8 mouse cellular contexts compared by ENCODE assay signal in the genomic region with DNA sequence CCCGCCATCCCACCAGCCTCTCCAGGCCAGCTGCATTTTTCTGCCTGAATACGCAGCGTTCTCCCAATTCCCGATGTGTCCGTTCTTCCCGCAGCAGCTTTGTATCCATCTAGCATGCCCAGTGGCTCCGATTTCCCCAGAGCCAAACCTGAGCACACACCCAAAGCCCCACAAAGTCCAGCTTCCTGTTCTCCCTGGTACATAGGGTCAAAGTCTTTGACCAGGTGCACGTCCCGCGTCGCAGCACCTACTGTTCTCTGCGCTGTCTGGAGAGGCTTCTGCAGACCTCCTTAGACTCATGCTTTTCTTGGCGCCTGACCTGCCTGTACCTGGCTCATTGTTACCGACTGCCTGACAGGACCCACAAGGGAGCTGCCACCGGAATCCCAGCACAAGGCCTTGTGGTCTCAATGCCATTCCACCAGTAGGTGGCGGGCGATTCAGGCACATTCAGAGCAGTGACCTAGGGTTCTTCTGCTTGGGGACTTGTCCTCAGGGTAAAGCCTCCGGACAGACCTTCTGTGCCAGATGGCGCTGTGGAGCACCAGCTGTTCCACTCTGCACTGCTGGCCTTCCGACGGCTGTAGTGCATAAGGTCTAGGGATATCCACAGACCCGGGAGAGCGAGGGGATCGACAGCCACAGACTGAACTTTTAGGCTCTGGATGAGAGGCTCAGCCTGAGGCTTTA. TPM values are rescaled to one million over a fixed set of nuclear protein-coding genes. Genes with fewer than 3 reads are reported as not detected.
DNase-seq lines count a peak whose midpoint lies in the region; ATAC-seq and TF ChIP-seq lines count a peak whose summit lies in the region.

No protein-coding gene starts in this region.

- H3K4me3 ChIP-seq in MEL (ENCODE audit: control insufficient read depth in 1 of 2, insufficient read depth in 1 of 2, low read depth in 2 of 2, low read length in 2 of 2) = peak overlapping the region; percentile 23 to 46; a peak in 3 of 4 replicates
- H3K4me3 ChIP-seq in forebrain, postnatal 0 days (ENCODE audit: low read depth, low read length) = no peak overlapping the region
- H3K4me3 ChIP-seq in layer of hippocampus, adult 2 months = no peak overlapping the region
- no peak overlapping the region for H3K4me3 ChIP-seq in lung, adult 2 months (replicated peaks; ENCODE audit: extremely low read depth, low read depth, low read length)

- H3K27ac ChIP-seq in MEL (ENCODE audit: control insufficient read depth, low read depth, low read length) = no peak overlapping the region
- no peak overlapping the region for H3K27ac ChIP-seq in forebrain, postnatal 0 days (ENCODE audit: low read depth, low read length)
- H3K27ac ChIP-seq in layer of hippocampus, adult 2 months = peak overlapping the region; percentile 74

- no peaks in the 10 kb centered on the region for H3K27me3 ChIP-seq in MEL (ENCODE audit: control insufficient read depth in 1 of 2, insufficient read depth in 2 of 2, low read length in 2 of 2)
- H3K27me3 ChIP-seq in forebrain, postnatal 0 days (ENCODE audit: insufficient read depth, low read length) = no peaks in the 10 kb centered on the region

- H3K9ac ChIP-seq in MEL (ENCODE audit: control insufficient read depth, low read depth, low read length, poor library complexity, severe bottlenecking) = peak overlapping the region; percentile 63
- peak overlapping the region; percentile 18; the same call in 1 of the 2 replicates for H3K9ac ChIP-seq in forebrain, postnatal 0 days

- peak; percentile 86 for TF ChIP-seq RAD21 in MEL (IDR thresholded peaks at IDR 0.05; ENCODE audit: low read depth, low read length)

- TF ChIP-seq EP300 in MEL (IDR thresholded peaks at IDR 0.05; ENCODE audit: low read depth in 1 of 2, low read length in 2 of 2) = no peak

- no peak for TF ChIP-seq POLR2A in MEL (IDR thresholded peaks at IDR 0.05; ENCODE audit: control insufficient read depth in 1 of 2, insufficient read depth in 1 of 2, low read depth in 1 of 2, low read length in 2 of 2, poor library complexity in 1 of 2)
- TF ChIP-seq POLR2A in lung, adult 2 months (IDR thresholded peaks at IDR 0.05; ENCODE audit: borderline replicate concordance, extremely low read depth, low read depth, low read length) = 0 out of 2 replicates have a peak, but pooled peaks have one; percentile 25

- WGBS in forebrain, postnatal 0 days = 17% methylated on average over 24 of the region's 24 CpGs
- WGBS in lung, adult 2 months = 16% methylated on average over 24 of the region's 24 CpGs

- H3K36me3 ChIP-seq in MEL (ENCODE audit: control insufficient read depth in 1 of 2, insufficient read depth in 2 of 2, low read length in 2 of 2) = peaks cover 0 to 3% of the 10 kb centered on the region in 2 experiments; a peak in 2 of 4 replicates
- peaks cover 25% of the 10 kb centered on the region for H3K36me3 ChIP-seq in forebrain, postnatal 0 days (ENCODE audit: insufficient read depth)

- ATAC-seq in forebrain, postnatal 0 days = peak; percentile 87
- ATAC-seq in neutrophil, adult 5-6 weeks (ENCODE audit: extremely low read depth, insufficient number of reproducible peaks, low FRiP score, poor library complexity, severe bottlenecking) = peak; percentile 94

- H3K9me3 ChIP-seq in MEL (replicated peaks; ENCODE audit: insufficient read depth, low read length) = no peaks in the 10 kb centered on the region
- no peaks in the 10 kb centered on the region for H3K9me3 ChIP-seq in forebrain, postnatal 0 days (ENCODE audit: low read length)

- peak; percentile 94 for DNase-seq in MEL (ENCODE audit: low read depth, low spot score)
- peak; percentile 94 to 96 for DNase-seq in cerebellum, adult 18-20 months
- DNase-seq in forebrain, postnatal 0 days = peak; percentile 84
- DNase-seq in heart, postnatal 4 days = peak; percentile 96
- peak; percentile 75 to 81 for DNase-seq in layer of hippocampus, adult 2 months (ENCODE audit: low spot score in 2 of 2)
- DNase-seq in lung, adult 2 months = peak; percentile 86
- DNase-seq in testis, postnatal 14 days (ENCODE audit: low spot score) = peak; percentile 81

- TF ChIP-seq CTCF in MEL (IDR thresholded peaks at IDR 0.05 in 2 of 3, conservative IDR thresholded peaks at IDR 0.05 in 1 of 3; ENCODE audit: control insufficient read depth in 1 of 3, insufficient read depth in 1 of 3, low read depth in 2 of 3, low read length in 3 of 3, poor library complexity in 1 of 3, severe bottlenecking in 1 of 3) = peak in 2 of 3 experiments; percentile 76 to 93
- peak; percentile 95 for TF ChIP-seq CTCF in forebrain, postnatal 0 days (IDR thresholded peaks at IDR 0.05; ENCODE audit: low read depth)
- peak; percentile 93 for TF ChIP-seq CTCF in layer of hippocampus, adult 2 months (conservative IDR thresholded peaks at IDR 0.05)
- peak; percentile 96 for TF ChIP-seq CTCF in lung, adult 2 months (IDR thresholded peaks at IDR 0.05; ENCODE audit: insufficient read depth, low read length)

- H3K4me2 ChIP-seq in forebrain, postnatal 0 days (ENCODE audit: low read depth) = no peak overlapping the region

- peaks cover 3 to 20% of the 10 kb centered on the region in 2 experiments; a peak in 3 of 4 replicates for H3K4me1 ChIP-seq in MEL (ENCODE audit: control insufficient read depth in 1 of 2, insufficient read depth in 2 of 2, low read length in 2 of 2)
- no peaks in the 10 kb centered on the region; the same call in 1 of the 2 replicates for H3K4me1 ChIP-seq in forebrain, postnatal 0 days (ENCODE audit: insufficient read depth)
- H3K4me1 ChIP-seq in lung, adult 2 months (ENCODE audit: control insufficient read depth, insufficient read depth, low read length) = peaks cover 2% of the 10 kb centered on the region

- no peaks in the 10 kb centered on the region for H3K79me2 ChIP-seq in MEL (ENCODE audit: control insufficient read depth, insufficient read depth, low read length, poor library complexity)

TF ChIP-seq in MEL, 35 proteins besides CTCF, POLR2A, EP300 and RAD21 (continues in another document):
- TF ChIP-seq UBTF (IDR thresholded peaks at IDR 0.05; ENCODE audit: borderline replicate concordance, insufficient read depth, low read depth, low read length) (no peak), TCF12 (IDR thresholded peaks at IDR 0.05; ENCODE audit: low read depth, low read length) (no peak), ETS1 (IDR thresholded peaks at IDR 0.05; ENCODE audit: low read depth, low read length) (no peak), BHLHE40 (IDR thresholded peaks at IDR 0.05; ENCODE audit: borderline replicate concordance, low read depth, low read length) (no peak), KAT2A (conservative IDR thresholded peaks at IDR 0.05; ENCODE audit: low read depth, low read length) (no peak), CHD2 (IDR thresholded peaks at IDR 0.05; ENCODE audit: low read length) (no peak), TAL1 (IDR thresholded peaks at IDR 0.05; ENCODE audit: low read length) (no peak), MYB (IDR thresholded peaks at IDR 0.05; ENCODE audit: low read depth, low read length) (no peak), HCFC1 (IDR thresholded peaks at IDR 0.05; ENCODE audit: low read depth, low read length) (peak; percentile 48; the same call in 1 of the 2 replicates), CHD1 (IDR thresholded peaks at IDR 0.05; ENCODE audit: low read depth, low read length) (no peak), USF2 (IDR thresholded peaks at IDR 0.05; ENCODE audit: borderline replicate concordance in 1 of 2, insufficient read depth in 1 of 2, low read depth in 1 of 2, low read length in 2 of 2) (no peak), MAZ (IDR thresholded peaks at IDR 0.05; ENCODE audit: low read depth, low read length) (no peak)

RNA-seq across cellular contexts. Expression of gene Tob2, which starts 27.3 kb away (rescaled TPM):
- total RNA-seq in MEL (2012; rRNA removed) = 21.6 and 23.5 TPM in 2 replicates
- polyA plus RNA-seq in MEL (2012; ENCODE audit: insufficient read depth in 1 of 2, insufficient read length in 2 of 2, low read depth in 1 of 2, low replicate concordance in 2 of 2, missing spikeins in 1 of 2) = 10 to 100 TPM in 1 of 2 experiments, not detected in 1; 20.7 TPM
- total RNA-seq in forebrain, postnatal 0 days (2014; rRNA removed) = 9.2 and 13.0 TPM in 2 replicates
- polyA plus RNA-seq in forebrain, postnatal 0 days (2015; fragmentation: Nextera tagmentation; extraction: Ambion mirVana) = 11.4 TPM in 2 replicates
- total RNA-seq in heart, postnatal 4 days (2021) = 10 to 100 TPM; 24.1 to 32.3 TPM
- total RNA-seq in layer of hippocampus, adult 2 months (2021) = 10 to 100 TPM; 28.6 to 38.4 TPM
- polyA plus RNA-seq in lung, adult 2 months (2012; rRNA removed) = 35.8 and 39.0 TPM in 2 replicates
- 44.3 and 48.5 TPM in 2 replicates for total RNA-seq in neutrophil, adult 5-6 weeks (2017)

RNA-seq across cellular contexts. Expression of gene Tef, which starts 29.1 kb away (rescaled TPM):
- total RNA-seq in MEL (2012; rRNA removed) = 11.6 and 12.3 TPM in 2 replicates
- 10 to 100 TPM in 1 of 2 experiments, not detected in 1; 21.7 TPM for polyA plus RNA-seq in MEL (2012; ENCODE audit: insufficient read depth in 1 of 2, insufficient read length in 2 of 2, low read depth in 1 of 2, low replicate concordance in 2 of 2, missing spikeins in 1 of 2)
- 60.2 and 71.8 TPM in 2 replicates for total RNA-seq in forebrain, postnatal 0 days (2014; rRNA removed)
- 21.9 and 27.8 TPM in 2 replicates for polyA plus RNA-seq in forebrain, postnatal 0 days (2015; fragmentation: Nextera tagmentation; extraction: Ambion mirVana)
- total RNA-seq in heart, postnatal 4 days (2021) = 10 to 100 TPM; 38.5 to 40.5 TPM
- 100 to 1,000 TPM; 273 to 304 TPM for total RNA-seq in layer of hippocampus, adult 2 months (2021)
- 95.4 and 99.7 TPM in 2 replicates for polyA plus RNA-seq in lung, adult 2 months (2012; rRNA removed)
- total RNA-seq in neutrophil, adult 5-6 weeks (2017) = 26.2 and 29.4 TPM in 2 replicates

RNA-seq across cellular contexts. Expression of gene Phf5a, which starts 40.4 kb away (rescaled TPM):
- total RNA-seq in MEL (2012; rRNA removed) = 112 and 128 TPM in 2 replicates
- 100 to 1,000 TPM in 1 of 2 experiments, not detected in 1; 164 TPM for polyA plus RNA-seq in MEL (2012; ENCODE audit: insufficient read depth in 1 of 2, insufficient read length in 2 of 2, low read depth in 1 of 2, low replicate concordance in 2 of 2, missing spikeins in 1 of 2)
- total RNA-seq in forebrain, postnatal 0 days (2014; rRNA removed) = 41.5 and 48.5 TPM in 2 replicates
- polyA plus RNA-seq in forebrain, postnatal 0 days (2015; fragmentation: Nextera tagmentation; extraction: Ambion mirVana) = 107 and 112 TPM in 2 replicates
- 10 to 100 TPM; 57.9 to 58.9 TPM for total RNA-seq in heart, postnatal 4 days (2021)
- 10 to 100 TPM; 33.0 to 36.8 TPM for total RNA-seq in layer of hippocampus, adult 2 months (2021)
- polyA plus RNA-seq in lung, adult 2 months (2012; rRNA removed) = 23.6 and 34.4 TPM in 2 replicates
- total RNA-seq in neutrophil, adult 5-6 weeks (2017) = 42.9 and 65.9 TPM in 2 replicates

RNA-seq across cellular contexts. Expression of gene Aco2, which starts 40.8 kb away (rescaled TPM):
- total RNA-seq in MEL (2012; rRNA removed) = 241 and 248 TPM in 2 replicates
- 1,000 to 10,000 TPM in 1 of 2 experiments, 100 to 1,000 TPM in 1; 447 to 1,242 TPM for polyA plus RNA-seq in MEL (2012; ENCODE audit: insufficient read depth in 1 of 2, insufficient read length in 2 of 2, low read depth in 1 of 2, low replicate concordance in 2 of 2, missing spikeins in 1 of 2)
- total RNA-seq in forebrain, postnatal 0 days (2014; rRNA removed) = 354 and 357 TPM in 2 replicates
- 234 and 251 TPM in 2 replicates for polyA plus RNA-seq in forebrain, postnatal 0 days (2015; fragmentation: Nextera tagmentation; extraction: Ambion mirVana)
- total RNA-seq in heart, postnatal 4 days (2021) = 1,000 to 10,000 TPM; 1,419 to 1,465 TPM
- total RNA-seq in layer of hippocampus, adult 2 months (2021) = 100 to 1,000 TPM; 442 to 446 TPM
- polyA plus RNA-seq in lung, adult 2 months (2012; rRNA removed) = 147 and 242 TPM in 2 replicates
- total RNA-seq in neutrophil, adult 5-6 weeks (2017) = 86.2 and 108 TPM in 2 replicates

Comparison
In these comparisons a context has a peak if more than half of its experiments do, and no peak if none do; other contexts are left out.
1. H3K4me3 ChIP-seq: peak in MEL (2 of 2); none in forebrain, postnatal 0 days (single experiment), layer of hippocampus, adult 2 months (single experiment) and lung, adult 2 months (single experiment).
2. Peak in every context shown above with its lines, with median percentiles within 50 percentile points of each other: DNase-seq and CTCF ChIP-seq.